Mouse (Mus musculus) kidney, postnatal 14 days (tissue): Measurements from ENCODE around the gene Olfr312.
A peak's percentile ranks its signal among the peaks of the same experiment; 100 is the strongest.
"Not testable (repeated sequence)": the region's sequence is repeated elsewhere in the genome, so short reads cannot be mapped to it uniquely, and the experiment has no call there.

Experiments
- DNase-seq: peaks from one replicate; pipeline ENCODE4 v3.0.0; 2022; ENCODE audit warnings: mixed read lengths

Gene Olfr312

DNA sequence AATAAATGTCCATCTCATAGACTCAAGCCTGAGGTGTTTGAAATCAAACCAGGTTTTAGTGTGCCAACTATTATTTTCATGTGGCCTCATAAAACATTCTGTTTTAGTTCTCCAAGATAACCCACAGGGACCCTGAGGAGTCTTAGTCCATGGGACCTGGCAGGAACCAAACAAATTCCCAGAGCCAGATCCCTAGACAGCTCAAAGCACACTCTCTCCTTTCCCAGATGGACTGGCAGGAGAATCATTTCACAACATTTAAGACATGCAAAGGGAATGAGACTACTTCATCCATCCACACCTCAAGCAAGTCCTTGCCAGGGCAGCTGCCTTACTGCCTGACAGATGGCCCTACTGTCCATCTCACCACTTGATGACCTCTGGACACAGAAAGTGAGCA, at the start of gene Olfr312:
TSS of gene Olfr312 (plus strand) at position 301 of the 400 bp plus-strand sequence.
- DNase-seq = not testable (repeated sequence)

GRCm38 (mm10) chr11:58782480-58783089, 46.5 kb upstream of the Olfr312 start, which contains the start of gene Olfr314:
Olfr314 (plus strand) TSS chr11:58782952.
- DNase-seq = no peak

DNA sequence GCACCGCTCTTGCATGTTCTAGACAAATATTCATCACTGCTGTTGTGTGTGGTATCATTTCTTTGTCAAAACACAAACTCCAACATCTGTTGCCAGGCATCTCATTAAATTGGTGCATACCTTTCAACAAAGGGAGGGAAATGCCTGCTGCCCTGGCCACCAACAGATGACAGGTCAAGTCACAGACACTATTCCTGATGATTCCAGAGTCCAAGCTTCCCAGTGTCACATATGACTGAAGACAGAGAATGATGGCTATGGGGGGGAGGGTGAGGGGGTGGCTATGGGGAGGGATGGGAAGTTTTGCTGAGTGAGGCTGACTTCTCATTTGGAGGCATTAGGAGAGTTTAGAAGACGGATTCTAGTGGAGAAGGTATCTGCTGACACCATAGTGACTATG, 44.9 kb upstream of the Olfr312 start:
- no peak for DNase-seq

DNA sequence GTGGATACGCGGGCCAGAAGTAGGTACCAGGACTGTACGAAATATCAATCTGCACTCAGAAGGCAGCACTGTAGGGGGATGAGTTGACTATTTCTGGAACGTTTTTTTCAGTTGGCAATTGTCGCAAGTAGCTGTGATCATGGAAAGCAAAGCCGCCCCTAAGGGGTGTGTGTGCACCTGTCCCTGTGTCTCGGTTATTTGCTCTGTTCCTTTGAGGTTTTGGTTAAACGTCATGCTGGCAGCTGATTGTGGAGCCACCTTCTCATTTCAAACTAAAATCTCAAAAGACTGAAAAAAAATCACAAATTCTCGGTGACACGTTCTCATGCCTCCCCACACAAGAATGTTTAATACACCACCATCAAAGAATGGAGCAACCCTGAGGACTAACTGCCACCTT, 41.4 kb upstream of the Olfr312 start:
- DNase-seq = no peak

DNA sequence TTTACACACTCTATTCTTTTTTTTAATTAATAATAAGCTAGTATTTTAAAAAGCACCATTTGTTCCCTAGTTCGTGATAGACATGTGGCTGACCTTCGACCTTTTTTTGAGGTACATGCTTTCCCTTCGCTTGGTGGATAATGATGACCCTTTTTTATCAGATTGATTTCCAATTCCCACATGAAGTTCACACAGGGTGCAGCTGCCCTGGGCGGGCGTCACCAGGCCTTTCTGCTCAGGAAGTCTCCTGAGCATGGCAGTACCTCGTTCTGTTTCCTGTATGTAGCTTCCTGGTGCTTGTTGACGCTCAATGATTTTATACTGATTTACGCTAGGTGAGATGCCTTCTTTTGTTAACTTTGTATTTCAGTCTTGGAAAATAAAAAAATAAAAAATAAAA, 40.7 kb upstream of the Olfr312 start:
- DNase-seq = no peak

- DNase-seq = no peak
Observed at GRCm38 (mm10) chr11:58789532-58789931, 39.5 kb upstream of the Olfr312 start.

GRCm38 (mm10) chr11:58790053-58790452, 39.0 kb upstream of the Olfr312 start:
- DNase-seq = no peak

- no peak for DNase-seq
Observed at GRCm38 (mm10) chr11:58790646-58791045, 38.4 kb upstream of the Olfr312 start.

DNA sequence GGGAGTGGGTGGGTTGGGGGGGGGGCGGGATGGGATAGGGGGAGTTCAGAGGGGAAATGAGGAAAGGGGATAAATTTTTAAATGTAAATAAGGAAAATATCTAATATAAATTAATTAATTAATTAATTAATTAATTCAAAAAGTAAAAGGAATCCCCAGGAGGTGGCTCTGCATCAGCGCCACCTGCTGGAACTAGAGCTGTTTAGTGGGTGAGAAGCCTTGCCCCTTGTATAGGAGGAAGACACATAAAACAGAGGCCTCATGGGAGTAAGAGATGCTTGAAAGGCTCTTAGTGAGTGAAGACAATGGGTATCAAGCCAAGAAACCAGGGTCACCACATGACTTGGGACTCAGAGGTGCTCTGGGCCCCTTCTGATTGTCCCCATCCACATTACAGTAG, 33.2 kb upstream of the Olfr312 start:
- no peak for DNase-seq

DNA sequence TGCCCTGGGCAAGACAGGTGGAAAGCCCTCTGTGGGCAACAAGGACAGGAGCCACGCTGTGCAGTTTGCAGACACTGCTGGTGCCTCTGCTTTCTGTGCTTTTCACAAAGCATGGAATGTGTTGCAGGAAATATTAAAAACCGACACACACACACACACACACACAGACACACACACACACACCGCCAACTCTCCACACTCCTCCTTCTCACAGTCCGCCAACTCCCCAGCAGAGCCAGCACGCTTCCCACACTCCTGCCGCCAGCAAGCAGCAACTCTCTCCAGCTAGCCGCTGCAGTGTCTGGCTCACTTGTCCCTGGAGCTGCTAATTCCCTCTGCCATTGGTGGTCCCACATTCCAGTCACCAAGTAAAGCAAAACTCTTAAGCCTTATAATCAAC, 32.2 kb upstream of the Olfr312 start:
- DNase-seq = no peak

DNA sequence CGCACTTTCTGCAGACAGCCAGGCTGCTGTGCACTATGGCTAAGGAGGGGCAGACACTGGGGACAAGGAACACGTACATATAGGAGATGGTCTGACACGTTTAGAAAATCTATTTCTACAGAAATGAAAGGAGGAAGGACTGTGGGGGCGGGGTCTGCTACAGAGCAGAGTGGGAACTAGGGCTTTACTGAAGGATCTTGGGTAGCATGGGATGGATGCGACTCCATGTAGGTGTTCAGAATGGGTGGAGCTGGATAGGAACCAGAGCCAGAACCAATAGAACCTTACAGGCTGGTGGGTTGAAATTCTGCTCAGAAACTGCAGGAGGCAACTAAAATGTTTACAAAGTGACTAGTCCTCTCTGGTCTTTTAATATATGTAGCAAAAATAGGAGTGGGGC, 29.3 kb upstream of the Olfr312 start:
- no peak for DNase-seq

DNA sequence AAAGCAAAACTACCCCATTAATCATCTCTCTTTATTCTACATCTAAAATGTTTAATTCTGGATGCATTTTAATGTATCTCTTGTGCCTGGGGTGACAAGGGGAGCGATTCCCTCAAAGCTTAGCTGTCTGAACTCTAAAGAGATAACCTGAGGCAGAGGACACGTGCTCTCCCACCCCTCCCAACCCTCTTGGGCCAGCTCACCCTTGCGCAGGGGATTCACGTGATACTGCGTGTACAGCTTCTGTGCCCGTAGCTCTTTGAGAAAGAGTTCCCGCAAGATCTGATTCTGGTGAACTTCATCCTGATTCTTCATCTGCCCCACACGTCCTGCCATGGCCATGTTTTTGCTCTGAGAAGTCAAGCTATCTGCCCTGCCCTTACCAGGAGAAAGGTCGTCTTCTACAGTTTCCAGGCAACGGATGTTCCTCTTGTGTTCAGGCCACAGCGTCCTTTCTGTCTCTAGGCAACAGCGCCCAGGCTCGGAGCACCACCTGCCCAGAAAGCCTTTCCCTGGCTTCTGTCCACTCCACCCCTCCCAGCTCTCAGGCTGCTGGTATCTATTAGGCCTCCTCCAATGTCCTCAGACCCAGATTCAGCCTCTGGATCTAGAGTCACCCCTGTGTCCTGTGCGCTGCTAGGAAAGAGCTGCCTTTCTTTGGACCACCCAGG, 27.3 kb upstream of the Olfr312 start, which contains the start of gene Fam183b:
TSS of gene Fam183b (minus strand) at position 403 of the 671 bp plus-strand sequence.
- DNase-seq = no peak

DNA sequence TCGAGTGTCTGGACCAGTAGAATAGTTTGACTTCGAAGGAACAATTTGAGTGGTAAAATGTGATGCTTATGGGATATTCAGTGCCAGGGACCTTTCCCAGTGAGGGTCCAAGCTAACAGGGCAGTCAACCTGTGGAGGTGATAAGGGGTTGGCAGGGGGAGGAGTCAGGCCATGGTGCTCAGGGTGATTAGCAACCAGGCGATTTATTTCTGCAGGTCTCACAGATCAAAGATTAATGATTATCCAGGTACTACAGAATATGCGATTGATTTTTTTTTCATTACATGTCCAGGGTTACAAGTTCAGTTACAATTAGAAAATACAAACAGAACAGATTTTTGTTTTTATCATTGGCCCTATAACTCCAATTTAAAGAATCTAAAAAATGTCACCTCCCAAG, 25.2 kb upstream of the Olfr312 start:
- DNase-seq = no peak

- no peak for DNase-seq
Observed at GRCm38 (mm10) chr11:58804393-58804792, 24.6 kb upstream of the Olfr312 start.

GRCm38 (mm10) chr11:58812001-58812400, 17.0 kb upstream of the Olfr312 start:
- no peak for DNase-seq

DNA sequence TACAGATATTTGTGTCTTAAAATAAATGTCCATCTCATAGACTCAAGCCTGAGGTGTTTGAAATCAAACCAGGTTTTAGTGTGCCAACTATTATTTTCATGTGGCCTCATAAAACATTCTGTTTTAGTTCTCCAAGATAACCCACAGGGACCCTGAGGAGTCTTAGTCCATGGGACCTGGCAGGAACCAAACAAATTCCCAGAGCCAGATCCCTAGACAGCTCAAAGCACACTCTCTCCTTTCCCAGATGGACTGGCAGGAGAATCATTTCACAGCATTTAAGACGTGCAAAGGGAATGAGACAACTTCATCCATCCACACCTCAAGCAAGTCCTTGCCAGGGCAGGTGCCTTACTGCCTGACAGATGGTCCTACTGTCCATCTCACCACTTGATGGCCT, 14.3 kb upstream of the Olfr312 start, which contains the start of gene Olfr313:
TSS of gene Olfr313 (plus strand) at position 301 of the 400 bp plus-strand sequence.
- DNase-seq = not testable (repeated sequence)

DNA sequence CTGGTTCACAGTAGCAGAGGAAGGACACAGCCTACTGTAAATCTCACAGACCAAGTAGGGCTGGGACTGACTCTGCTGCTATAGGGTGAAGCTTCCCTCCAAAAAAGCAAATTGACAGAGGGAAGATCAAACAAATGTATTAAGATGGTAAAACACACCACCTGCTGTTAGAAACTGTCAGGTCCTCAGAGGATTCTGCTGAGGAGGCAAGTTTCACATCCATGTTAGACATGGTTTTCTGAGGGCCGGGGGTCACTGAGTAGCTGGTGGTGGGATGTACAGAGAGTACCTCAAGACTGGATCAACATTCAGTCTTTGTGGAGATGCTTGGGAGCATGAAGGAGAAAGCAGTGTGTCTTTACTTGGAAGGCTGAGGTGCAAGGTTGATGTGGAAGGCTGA, 13.4 kb upstream of the Olfr312 start:
- no peak for DNase-seq

- no peak for DNase-seq
Observed at GRCm38 (mm10) chr11:58829764-58830163, 727 bp downstream of the Olfr312 start.

GRCm38 (mm10) chr11:58832541-58832940, 3.5 kb downstream of the Olfr312 start:
- DNase-seq = not testable (repeated sequence)

- DNase-seq = not testable (repeated sequence)
Observed at GRCm38 (mm10) chr11:58838951-58839350, 9.9 kb downstream of the Olfr312 start, which contains the start of gene Olfr311. Olfr311 (plus strand) TSS chr11:58839251.

DNA sequence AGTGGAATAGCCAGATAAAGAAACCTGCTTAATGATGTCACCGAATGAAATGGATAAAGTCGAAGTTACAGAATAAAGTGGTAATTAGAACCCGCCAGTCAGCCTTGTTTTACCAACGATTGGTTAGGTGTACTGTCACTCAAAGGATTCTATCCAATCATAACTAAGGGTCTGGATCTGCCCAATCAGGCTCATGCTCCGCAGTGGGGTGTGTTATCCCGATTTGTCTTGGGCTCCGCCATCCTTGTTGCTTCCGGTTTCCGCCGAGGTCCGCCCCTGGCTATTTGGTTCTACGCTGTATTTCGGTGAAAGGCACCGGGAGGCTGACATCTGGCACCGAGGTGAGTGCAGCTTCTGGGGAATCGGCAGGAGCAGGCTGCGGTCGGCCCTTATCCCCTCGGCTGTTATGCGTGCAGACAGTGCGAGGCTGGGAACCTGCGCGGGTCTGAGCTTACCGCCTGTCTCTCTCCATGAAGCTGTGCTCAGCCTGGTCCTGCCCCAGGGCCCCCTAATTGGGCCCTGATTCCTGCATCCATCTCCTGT, 18.0 kb downstream of the Olfr312 start, which contains the start of gene Gm12258:
TSS of gene Gm12258 (plus strand) at position 240 of the 543 bp plus-strand sequence.
- DNase-seq = peak; percentile 95

- DNase-seq = no peak
Observed at GRCm38 (mm10) chr11:58847636-58848035, 18.6 kb downstream of the Olfr312 start.

DNA sequence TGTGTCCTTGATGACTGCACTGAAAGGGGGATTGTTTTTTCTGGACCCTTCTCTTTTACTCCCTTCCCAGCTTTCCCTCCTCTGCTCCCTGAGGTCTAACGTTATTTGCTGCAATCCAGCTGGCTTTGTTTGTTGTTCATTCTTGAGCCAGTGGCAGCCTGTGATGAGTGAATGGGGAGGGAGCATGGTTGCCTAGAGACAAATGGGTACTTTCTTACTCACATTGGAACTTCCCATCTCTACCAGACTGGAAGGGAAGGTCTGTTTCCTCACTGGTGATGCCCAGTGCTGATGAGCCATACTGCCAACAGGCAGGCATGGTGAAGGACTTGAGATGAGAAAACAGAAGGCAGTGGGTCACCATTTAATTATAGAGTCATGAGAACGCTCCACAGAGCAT, 20.7 kb downstream of the Olfr312 start:
- no peak for DNase-seq

DNA sequence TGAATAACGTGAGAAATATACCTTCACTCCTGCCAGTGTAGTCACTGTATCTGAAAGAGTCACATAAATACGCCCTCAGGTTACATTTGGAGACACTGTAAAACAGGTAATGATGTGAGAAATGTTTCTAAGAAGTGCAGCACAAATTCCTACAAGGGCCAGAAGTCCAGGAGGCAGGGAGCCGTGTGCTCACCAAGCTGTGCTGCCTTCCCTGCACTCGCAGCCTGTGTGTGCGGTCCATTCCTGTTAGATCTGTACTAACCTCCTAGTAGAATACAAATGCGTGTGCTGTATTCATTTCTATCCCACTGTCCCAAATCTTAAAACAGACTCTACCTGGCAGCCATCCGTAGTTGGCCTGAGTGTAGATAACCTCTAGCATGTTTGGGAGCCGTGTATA, 31.7 kb downstream of the Olfr312 start:
- no peak for DNase-seq
